Mouse (Mus musculus) MEL (cell line): ENCODE data around the gene Omt2b.

ENCODE experiments used
- CTCF ChIP-seq, 3 experiments: IDR thresholded peaks in 2 of 3; conservative IDR thresholded peaks in 1 of 3; 2 replicates each; pipeline ENCODE4 v1.5.1; 2011 to 2012; ENCODE audit warnings: low read length in 3 of 3, low read depth in 2 of 3, mild to moderate bottlenecking in 2 of 3, improper control_type of control experiment in 1 of 3, inconsistent platforms in 1 of 3, mixed read lengths in 1 of 3, moderate library complexity in 1 of 3; ENCODE audit not compliant: control insufficient read depth in 1 of 3, insufficient read depth in 1 of 3, poor library complexity in 1 of 3, severe bottlenecking in 1 of 3
- EP300 ChIP-seq, 2 experiments: IDR thresholded peaks; 2 replicates each; pipeline ENCODE4 v1.6.1; 2011; ENCODE audit warnings: improper control_type of control experiment in 2 of 2, low read length in 2 of 2, low read depth in 1 of 2, mild to moderate bottlenecking in 1 of 2
- NRF1 ChIP-seq: IDR thresholded peaks from 2 replicates; pipeline ENCODE4 v1.6.1; 2014; ENCODE audit warnings: low read depth, mild to moderate bottlenecking, inconsistent platforms, low read length, improper control_type of control experiment, moderate library complexity; ENCODE audit not compliant: poor library complexity, insufficient read depth, severe bottlenecking

- TF ChIP-seq NRF1 = no peak
- TF ChIP-seq CTCF (IDR thresholded peaks at IDR 0.05 in 2 of 3, conservative IDR thresholded peaks at IDR 0.05 in 1 of 3; ENCODE audit: control insufficient read depth in 1 of 3, insufficient read depth in 1 of 3, low read depth in 2 of 3, low read length in 3 of 3, poor library complexity in 1 of 3, severe bottlenecking in 1 of 3) = no peak
- TF ChIP-seq EP300 (IDR thresholded peaks at IDR 0.05; ENCODE audit: low read depth in 1 of 2, low read length in 2 of 2) = no peak
Measured at GRCm38 (mm10) chr9:78368671-78369293, 41.4 kb downstream of the Omt2b start.
